Mouse (Mus musculus) lung, postnatal 25 days (tissue): ENCODE results near the gene Lrrc2.

Source experiments
- DNase-seq: peaks from one replicate; pipeline ENCODE4 v3.0.0; 2022; ENCODE audit warnings: low spot score

The Lrrc2 gene

GRCm38 (mm10) chr9:110947900-110948299 lies 3.4 kb upstream of the Lrrc2 start:
- DNase-seq = no peak

- no peak for DNase-seq
Observed at GRCm38 (mm10) chr9:110948813-110949310, 2.5 kb upstream of the Lrrc2 start.

GRCm38 (mm10) chr9:110950109-110950508 lies 1.2 kb upstream of the Lrrc2 start:
- DNase-seq = no peak

GRCm38 (mm10) chr9:110951866-110952265 lies 521 bp downstream of the Lrrc2 start:
- DNase-seq = no peak

GRCm38 (mm10) chr9:110952398-110952797 lies 1.1 kb downstream of the Lrrc2 start:
- no peak for DNase-seq

- no peak for DNase-seq
Observed at GRCm38 (mm10) chr9:110952931-110953549, 1.7 kb downstream of the Lrrc2 start.

GRCm38 (mm10) chr9:110953550-110954461 lies 2.5 kb downstream of the Lrrc2 start:
- DNase-seq = peak; percentile 55

- DNase-seq = no peak
Observed at GRCm38 (mm10) chr9:110954681-110955445, 3.5 kb downstream of the Lrrc2 start.

GRCm38 (mm10) chr9:110955962-110956361 lies 4.6 kb downstream of the Lrrc2 start:
- no peak for DNase-seq

- no peak for DNase-seq
Observed at GRCm38 (mm10) chr9:110959669-110960068, 8.3 kb downstream of the Lrrc2 start.

GRCm38 (mm10) chr9:110960230-110961149 lies 9.1 kb downstream of the Lrrc2 start:
- DNase-seq = no peak

GRCm38 (mm10) chr9:110961386-110961785 lies 10.0 kb downstream of the Lrrc2 start:
- no peak for DNase-seq

- DNase-seq = no peak
Observed at GRCm38 (mm10) chr9:110963566-110964115, 12.3 kb downstream of the Lrrc2 start.

- no peak for DNase-seq
Observed at GRCm38 (mm10) chr9:110965062-110965909, 13.9 kb downstream of the Lrrc2 start.

GRCm38 (mm10) chr9:110965910-110966231 lies 14.5 kb downstream of the Lrrc2 start:
- no peak for DNase-seq

- DNase-seq = no peak
Observed at GRCm38 (mm10) chr9:110979411-110979810, 28.1 kb downstream of the Lrrc2 start.

GRCm38 (mm10) chr9:110982351-110982750 lies 31.0 kb downstream of the Lrrc2 start:
- DNase-seq = no peak

- DNase-seq = no peak
Observed at GRCm38 (mm10) chr9:110984096-110984495, 32.8 kb downstream of the Lrrc2 start.

GRCm38 (mm10) chr9:110985541-110985940 lies 34.2 kb downstream of the Lrrc2 start:
- DNase-seq = no peak

GRCm38 (mm10) chr9:110985951-110986350 lies 34.6 kb downstream of the Lrrc2 start:
- DNase-seq = no peak
